Mouse (Mus musculus) kidney, adult 11 months (tissue): ENCODE results near the gene Iglon5.

Experiments used
- DNase-seq: peaks from one replicate; pipeline ENCODE4 v3.0.0; 2022

The Iglon5 gene

DNA sequence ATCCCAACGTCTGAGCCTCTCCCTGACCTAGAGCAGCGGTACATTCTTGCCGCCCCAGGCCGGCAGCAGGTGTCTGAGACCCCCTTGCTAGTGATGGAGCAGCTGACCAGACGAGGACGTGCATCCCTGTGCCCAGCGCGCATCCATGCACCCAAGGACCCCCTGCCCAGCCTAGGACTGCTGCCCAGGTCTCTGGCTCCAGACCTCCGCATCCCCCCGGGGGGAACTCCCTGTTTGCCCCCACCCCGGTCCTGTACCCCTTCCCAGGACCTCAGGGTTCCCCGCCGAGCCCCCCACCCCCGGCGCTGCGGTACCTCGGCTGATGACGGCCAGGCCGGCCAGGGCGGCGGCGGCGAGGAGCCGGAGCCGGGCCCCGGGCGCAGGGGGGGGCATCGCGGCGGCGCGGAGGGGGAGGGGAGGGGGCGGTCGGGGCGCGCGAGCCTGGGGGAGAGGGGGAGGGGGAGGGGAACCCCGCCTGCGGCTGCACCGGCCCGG is at the start of gene Iglon5:
Gene Iglon5 (minus strand): TSS at position 445 of the 495 bp plus-strand sequence.
- no peak for DNase-seq

DNA sequence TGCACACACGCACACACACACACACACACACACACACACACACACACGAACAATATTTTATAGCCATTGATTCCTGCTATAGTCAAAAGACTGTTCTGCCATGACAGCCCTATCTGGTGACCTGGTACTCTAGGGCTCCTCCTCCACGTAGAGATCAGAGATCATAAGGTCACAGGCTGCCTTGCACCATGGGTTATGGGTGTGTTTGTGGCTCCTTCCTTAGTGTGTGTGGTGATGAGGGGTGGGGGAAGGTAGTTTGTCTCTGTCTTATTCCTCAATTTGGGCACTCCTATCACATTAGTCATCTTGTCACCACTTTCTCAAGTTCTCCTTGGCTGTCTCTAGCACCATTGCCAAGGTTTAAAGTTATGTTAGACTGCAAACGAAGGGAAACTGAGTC is 48.6 kb upstream of the Iglon5 start:
- DNase-seq: no peak

DNA sequence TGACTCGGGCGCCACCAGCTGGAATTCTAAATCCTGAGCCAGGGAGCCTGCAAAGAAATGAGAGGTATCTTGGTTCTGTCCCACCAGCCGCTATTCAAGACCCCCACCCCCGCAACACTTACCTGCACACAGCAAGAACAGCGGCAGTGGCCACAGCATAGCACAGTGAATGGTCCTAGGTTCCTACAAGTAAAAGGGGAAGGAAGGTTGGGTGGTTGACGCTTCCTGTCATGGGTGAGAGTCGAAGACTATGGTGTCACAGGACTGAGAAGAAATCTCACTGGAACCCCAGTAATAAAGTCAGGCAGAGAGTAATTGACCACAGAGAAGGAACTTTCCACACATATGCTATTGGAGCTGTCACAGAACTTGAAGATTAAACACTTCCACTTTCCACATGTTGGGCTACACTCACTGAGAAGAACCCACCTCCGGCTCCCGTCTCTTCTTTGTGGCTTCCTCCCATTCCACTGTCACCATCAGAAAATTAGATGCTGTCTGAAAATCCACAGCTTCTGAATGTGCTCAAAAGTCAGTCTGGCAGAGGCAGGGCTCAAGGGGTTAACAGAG is 43.1 kb upstream of the Iglon5 start:
- DNase-seq: no peak

DNA sequence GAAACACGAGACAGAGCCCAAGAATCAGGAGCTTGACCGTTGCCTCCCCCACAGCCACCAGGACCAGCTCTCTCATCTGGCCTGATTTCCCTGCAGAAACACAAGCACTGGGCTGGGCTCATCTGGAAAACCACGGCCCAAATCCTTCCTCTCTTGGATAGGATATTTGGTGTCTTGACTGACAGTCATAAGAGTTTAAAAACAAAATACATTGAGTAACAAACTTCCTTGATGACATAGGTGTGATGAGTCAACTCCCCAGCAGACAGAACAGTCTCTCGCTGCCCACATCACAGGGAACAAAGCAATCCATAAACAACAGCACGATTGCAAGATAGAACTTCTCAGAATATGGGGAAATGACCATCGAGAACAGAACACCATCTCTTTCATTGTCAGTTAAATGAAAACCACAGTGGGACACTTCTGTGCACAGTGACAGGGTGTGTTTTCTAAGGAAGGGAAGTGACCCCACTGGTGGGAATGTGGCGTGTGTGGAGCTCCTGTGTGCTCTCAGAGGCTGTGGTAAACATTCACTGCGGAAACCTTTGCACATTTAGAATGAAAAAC is 40.4 kb upstream of the Iglon5 start:
- no peak for DNase-seq

DNA sequence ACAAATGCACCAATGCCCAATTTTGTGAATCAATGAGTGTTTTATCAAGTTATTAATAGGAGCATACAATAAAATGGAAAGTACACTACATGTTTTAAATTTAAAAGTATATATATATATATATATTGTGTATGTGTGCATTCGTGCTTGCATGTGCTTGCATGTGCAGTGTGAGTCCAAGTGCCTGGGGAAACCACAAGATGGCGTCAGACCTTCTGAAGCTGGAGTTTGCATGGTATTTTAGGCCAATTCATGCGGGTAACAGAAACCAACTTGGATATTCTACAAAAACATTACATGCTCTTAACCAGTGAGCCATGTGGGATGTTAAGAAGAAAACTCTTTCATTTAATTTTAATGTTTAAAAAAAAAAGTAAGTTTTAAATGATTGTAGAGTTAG is 35.4 kb upstream of the Iglon5 start:
- DNase-seq: no peak

DNA sequence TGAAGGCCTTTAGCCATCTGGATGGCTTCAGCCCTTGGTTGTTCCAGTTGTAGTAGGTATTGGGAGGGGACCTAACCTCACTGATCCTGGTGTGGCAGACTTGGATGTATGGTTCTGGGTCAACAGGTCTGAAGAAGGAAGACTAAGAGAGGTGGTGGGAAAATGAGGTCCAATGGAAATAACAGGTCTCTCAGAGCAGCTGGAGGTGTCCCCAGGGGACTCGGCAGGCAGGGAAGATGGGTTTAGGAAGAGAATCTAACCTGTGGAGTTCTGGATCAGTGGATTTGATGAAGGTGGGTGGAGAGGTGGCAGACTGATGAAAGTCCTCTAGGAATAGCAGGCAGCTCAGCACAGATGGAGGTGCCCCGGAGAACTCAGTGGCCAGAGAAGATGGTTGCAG is 32.9 kb upstream of the Iglon5 start:
- no peak for DNase-seq

DNA sequence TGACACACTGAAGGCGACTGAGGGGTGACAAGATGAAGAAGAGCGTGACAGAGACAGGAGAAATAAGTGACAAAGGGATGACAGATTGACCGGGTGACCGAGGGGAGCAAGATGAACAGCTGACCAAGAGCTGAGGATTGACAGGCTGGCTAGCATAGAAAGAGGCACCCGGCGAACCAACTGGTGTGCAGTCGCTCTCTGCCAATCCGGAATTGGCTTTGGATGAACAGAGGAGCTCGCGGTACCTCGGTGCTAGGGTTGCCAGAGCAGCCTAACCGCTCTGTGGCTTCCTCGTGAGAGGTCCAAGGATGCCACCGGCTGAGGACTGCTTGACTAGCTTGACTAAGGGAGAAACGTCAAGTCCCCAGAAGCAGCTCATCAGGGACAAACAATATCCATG is 28.5 kb upstream of the Iglon5 start:
- DNase-seq: no peak

DNA sequence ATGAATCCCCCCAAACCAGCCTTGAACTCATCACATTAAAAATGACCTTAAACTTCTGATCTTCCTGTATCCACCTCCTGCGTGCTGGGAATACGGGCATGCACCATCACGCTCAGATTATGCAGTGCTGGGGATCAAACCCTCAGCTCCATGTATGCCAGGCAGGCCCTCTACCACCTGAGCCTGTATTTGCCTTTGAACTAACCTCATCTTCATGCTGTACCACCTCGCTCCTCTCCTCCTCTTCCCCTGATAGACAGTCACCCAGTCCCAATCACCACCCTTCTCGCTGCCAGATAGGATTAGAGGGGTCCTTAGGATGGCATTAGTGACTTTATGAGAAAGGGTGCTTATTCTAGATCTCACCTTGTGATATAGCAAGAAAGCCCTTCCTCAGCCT is 25.2 kb upstream of the Iglon5 start:
- no peak for DNase-seq

DNA sequence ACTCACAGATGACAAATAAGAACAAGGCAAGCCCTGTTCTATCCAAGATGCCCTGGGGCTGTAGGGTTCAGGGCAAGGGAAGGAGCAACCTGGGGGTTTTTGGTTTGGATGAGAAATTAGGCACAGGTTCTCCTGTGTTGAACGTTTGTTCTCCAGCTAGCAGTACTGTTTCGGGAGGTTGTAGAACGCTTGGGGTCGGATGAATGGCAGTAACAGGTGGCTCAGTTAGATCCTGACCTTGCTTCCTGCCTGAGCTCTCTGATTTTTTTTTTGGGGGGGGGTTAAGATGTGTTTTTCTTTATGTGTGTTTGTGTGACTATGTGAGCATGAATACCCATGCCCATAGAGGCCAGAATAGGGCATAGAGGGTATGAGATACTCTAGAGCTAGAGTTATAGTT is 22.6 kb upstream of the Iglon5 start:
- no peak for DNase-seq

DNA sequence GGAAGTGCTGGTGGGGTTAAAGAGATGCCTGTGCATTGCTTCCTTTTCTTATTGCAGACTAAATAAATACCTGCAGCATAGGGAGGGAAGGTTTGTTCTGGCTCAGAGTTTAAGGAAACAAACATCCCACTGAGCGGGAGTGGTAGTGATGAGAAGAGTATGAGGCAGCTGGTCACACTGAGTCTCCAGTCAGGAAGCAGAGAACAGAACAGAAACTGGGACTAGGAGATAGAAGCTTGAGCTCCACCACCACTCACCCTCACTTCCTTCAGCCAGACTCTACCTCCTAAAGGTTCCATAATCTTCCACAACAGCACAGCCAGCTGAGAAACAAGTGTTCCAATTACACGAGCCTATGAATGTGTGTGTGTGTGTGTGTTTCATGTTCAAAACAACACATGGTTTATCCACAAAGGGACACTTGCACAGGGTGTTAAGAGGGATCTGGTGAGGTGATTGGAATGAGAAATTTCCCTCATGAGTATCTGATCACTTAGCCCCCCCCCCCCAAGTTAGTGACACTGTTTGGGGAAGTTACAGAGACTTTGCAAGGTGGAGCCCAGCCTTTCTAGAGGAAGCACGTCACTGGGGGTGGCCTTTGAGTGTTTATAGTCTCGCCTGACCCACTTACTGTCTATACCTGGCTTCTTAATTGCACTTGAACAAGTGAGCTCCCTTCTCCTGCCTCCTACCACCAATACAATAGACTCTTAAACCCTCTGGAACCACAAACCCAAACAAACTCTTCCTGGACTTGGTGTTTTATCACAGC is 22.0 kb upstream of the Iglon5 start:
- no peak for DNase-seq

DNA sequence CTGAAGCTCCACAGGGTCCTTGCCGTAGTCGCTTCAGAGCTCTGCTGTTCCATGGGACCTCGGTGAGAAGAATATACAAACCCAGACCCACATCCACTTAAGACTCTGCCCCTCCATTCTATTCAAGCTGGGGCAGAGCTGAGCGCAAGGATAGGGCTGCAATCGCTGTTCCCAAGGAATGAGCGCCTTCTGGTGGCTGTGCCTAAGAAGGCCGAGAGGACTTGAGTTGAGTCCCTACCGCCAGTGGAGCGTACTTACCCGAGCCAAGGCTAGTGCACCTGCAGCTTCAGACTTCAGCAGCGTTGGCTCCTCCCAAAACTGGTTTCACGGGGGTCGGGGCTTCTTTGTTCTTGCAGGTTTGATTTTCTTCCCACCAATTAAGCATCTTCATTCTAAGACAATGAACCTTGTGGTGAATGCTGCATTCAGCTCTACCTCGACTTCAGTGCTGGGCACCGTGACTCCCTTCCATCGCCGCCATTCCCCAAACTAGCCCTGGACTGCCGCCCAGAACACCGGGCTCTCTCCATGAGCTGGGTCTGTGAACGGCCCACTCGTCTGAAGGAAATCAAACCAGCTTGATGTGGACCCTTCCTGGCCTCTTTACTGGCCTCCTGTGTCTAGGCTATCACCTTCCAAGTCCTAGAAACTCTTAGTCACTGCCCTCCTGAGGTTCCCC is 5.6 kb upstream of the Iglon5 start:
- DNase-seq: peak; percentile 50

DNA sequence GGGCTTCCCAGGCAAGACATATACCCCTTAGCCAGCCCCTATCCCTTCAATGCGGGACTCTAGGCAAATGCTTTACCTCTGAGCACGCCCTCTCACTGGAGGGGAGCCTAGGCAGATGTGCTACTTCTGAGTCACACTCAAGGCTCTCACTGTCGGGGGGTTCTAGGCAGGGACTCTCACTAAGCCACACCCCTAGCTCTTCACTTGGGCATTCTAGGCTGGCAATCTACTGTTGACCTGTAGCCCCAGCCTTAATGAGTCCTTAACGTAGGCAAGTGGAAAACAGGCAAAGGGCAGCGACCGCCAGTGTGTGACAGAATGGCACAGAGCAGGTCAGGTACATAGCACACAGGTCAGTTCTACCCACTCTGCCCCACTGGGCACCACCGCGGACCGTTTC is 986 bp upstream of the Iglon5 start:
- no peak for DNase-seq

DNA sequence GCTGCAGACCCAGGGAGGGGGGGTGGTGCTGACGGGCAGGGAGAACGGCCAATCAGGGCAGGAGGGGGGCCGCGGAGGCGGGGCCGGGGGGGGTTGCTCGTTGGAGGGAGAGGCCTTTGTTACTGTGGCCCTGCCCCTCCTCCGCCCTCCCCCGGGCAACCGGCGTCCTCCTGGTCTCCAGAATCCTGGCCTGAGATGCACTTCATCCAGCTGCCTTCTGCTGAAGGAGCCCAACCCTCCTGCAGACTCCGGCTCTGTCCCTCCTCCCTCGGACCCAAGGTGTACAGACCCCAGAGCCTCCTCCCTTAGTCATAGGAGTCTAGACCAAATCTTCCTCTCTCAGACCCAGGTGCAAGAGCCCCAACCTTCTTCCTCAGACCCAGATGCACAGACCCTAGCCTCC is 308 bp upstream of the Iglon5 start:
- DNase-seq: no peak

DNA sequence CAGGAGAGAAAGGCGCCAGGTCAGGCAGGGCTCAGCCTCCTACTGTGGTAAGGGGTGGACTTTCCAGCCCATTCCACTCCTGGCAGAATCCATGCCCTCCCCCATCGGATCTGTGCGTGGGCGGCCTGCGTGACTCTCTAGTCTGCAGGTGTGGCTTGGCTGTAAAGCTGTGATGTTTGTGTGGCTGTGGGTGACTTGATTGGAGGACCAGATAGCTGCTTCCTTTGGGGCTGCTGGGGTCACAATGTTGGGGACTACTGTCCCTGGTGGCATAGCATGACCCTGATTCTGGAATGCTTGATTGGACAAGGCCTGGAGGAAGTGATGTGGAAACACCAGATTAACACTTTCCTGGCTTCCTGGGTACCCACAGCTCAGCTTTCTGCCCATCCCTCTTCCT is 1.2 kb downstream of the Iglon5 start:
- no peak for DNase-seq

DNA sequence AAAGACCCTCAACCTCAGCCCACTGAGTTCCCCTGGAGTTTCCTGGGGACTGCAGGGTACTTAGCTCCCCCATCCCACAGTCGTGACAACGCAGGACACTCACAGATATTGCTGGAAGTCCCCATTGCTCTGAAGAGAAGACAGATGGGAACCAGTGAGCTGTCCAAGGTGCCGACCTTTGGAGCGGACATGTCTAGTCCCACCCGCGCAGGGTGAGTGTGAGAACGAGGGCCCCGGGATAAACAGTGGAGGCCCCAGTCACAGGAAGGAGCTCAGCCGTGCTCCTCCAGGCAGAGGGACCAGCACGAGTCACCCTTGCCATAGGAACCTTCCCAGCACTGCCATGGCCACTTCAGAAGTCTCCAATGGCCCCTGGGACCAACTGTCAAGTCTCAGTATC is 6.6 kb downstream of the Iglon5 start:
- DNase-seq: no peak

DNA sequence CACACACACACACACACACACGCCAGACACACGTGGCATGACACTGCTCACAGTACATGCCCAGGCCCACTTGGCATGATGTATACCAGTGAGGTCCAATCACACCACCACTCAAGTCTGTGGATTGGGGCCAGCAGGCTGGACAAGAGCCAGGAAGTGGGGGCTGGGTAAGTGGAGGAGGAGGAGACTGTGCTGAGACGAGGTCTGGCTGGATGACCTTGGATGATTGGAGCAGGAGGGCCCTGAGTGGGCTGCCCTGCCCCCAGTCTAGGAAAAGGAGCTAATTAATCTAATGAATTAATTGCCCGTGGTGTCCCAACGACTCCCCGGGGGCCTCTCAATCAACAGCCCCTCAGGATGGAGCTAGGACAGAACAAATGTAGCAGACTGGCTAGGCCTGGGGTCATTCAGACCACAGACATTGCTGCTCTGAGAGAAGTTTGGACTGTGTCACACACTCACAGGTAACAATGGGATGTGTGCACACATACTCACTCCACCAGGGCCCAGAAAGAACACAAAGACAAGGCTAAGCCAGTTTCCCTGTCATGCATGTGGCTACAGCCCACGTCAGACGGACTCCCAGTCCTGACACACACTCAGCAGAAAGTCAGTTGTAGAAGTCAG is 7.7 kb downstream of the Iglon5 start:
- DNase-seq: peak; percentile 23

DNA sequence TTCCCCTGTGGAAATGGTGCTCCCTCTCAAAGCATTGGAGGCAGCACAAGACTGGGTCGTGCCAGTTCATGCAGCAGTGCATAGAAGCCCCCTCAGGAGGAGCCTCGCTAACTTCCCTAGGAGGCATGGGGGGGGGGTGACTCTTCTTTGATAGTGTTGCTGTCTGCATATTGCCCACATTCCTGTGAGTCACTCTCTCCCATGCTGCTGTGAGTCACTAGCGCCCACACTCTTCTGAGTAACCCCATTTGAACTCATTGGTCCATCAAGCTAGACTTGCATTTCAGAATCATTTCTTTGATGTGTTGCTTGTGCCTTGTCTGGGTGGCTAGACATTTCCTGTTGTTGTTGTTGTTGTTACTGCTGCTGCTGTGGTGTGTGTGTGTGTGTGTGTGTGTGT is 8.7 kb downstream of the Iglon5 start:
- no peak for DNase-seq

DNA sequence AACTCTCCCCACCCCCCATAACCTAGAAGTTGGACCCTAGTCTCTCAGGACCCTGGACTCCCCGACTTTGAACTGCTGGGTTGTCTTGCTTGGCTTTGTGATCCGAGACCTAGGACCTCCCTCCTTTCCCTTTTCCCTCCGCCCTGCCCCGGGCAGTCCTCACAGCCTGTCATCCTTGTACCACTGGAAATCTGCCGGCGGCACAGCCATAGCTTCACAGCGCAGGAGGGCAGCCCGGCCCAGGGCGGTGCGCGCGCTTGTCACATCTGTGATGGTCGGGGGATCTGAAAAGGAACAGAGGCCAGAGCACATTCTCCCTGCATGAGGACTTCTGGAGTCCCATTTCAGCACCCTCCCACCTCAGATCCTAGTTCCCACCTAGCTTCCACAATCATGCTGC is 13.5 kb downstream of the Iglon5 start:
- DNase-seq: no peak

DNA sequence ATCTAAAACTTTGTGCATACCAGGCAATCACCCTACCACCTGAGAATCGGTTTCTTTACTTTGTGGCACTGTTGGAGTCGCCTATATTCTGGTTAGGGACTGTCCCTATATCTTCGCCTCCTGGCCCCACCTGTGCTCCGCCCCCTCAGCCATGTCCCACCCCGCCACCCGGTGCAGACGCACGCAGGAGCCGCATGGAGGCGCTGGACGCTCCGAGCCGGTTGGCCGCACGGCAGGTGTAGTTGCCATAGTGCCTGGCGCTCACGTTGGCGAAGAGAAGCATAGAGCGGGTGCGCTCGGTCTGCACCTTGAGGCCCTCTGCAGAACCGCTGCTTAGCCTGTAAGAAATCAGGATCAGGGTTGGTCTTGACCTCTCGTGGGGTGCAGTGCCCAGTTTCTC is 14.2 kb downstream of the Iglon5 start:
- DNase-seq: no peak

DNA sequence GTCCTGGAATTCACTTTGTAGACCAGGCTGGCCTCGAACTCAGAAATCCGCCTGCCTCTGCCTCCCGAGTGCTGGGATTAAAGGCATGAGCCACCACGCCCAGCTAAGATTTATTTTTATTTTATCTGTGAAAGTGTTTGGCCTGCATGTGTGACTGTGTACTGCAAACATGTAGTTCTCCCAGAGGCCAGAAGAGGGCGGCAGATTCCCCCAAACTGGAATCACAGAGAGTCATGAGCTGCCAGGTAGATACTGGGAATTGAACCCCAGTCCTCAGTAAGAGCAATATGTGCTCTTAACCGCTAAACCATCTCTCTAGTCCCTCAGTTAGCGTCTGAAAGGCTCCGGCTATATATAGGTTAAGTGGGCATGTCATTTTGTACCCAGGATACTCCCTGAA is 19.5 kb downstream of the Iglon5 start:
- no peak for DNase-seq

DNA sequence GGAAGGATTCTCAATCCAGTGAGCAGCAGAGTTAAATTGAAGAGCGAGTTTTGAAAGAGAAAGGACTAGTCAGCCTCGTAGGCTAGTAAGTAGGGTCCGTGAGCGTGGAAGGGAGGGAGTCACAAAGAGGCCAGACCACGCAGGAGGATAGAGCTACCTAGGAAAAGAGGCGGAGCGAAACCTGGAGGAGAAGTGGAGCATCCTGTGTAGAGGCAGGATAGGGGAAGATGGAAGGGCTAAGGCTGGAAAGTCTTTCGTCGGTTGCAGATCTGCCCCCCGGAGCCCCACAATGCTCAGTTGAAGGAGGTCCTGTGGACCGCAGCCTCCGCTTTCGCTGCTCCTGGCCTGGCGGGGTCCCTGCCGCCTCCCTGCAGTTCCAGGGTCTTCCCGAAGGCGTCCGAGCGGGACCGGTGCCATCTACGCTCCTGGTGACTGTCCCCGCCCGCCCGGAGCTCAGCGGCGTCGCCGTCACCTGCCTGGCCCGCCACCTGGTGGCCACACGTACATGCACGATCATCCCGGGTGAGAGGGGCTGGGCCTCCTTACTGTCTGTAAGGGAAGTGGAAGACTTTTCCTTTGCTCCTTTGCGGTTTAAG is 23.7 kb downstream of the Iglon5 start:
- peak; percentile 68 for DNase-seq

DNA sequence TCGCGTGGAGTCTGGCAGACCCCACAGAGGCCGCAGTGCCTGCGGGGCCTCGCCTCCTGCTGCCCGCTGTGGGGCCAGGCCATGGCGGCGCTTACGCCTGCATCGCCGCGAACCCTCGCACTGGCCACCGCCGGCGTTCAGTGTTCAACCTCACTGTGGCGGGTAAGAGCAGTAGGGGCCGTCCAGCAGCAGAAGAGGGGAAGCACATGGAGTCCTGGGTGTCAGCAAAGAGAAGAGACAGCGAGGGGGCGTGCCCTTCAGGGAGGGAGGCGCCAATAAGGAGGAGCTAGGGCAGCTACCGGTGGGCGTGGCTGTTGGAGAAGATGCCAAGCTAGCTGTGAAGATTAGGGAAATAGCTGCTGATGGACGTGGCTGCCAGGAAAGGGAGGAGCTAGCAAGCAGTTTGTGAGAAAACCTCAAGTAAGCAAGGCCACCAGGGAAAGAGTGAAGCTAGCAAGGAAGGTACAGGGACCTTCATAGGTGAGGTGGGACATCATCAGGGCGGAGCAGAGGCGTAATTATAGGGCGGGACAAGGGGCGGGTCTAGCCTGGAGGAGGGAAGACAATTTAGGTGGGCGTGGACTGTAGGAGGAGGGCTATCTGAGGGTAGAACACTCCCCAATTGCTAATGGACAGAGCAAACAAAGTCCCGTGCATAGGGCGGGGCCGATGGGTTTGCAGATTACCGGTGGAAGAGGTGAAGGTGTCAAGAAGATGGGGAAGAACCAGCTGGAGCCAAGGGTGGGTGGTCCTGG is 24.4 kb downstream of the Iglon5 start:
- DNase-seq: peak; percentile 95
